Mouse (Mus musculus) midbrain, embryonic 12.5 days (tissue): Measurements from ENCODE around the gene Borcs7. TPM values are rescaled to one million over a fixed set of nuclear protein-coding genes. Genes with fewer than 3 reads are reported as not detected.
"Not testable (repeated sequence)": the region's sequence is repeated elsewhere in the genome, so short reads cannot be mapped to it uniquely, and the experiment has no call there.

Source experiments
- ATAC-seq: fragments of 200-750 bp; cut with Nextera tagmentation; 2 replicates; pipeline ENCODE4 v1.8.0; 2017; ENCODE audit warnings: low read depth, moderate TSS enrichment, moderate library complexity; ENCODE audit not compliant: low FRiP score
- H3K27ac ChIP-seq: fragments of 300-500 bp; sonication (generic); replicated peaks from 2 replicates; pipeline ENCODE4 v1.5.1; 2016; ENCODE audit warnings: mild to moderate bottlenecking
- H3K27me3 ChIP-seq: fragments of 300-500 bp; sonication (generic); 2 replicates; pipeline ENCODE4 v1.6.1; 2016; ENCODE audit warnings: mild to moderate bottlenecking
- H3K36me3 ChIP-seq: fragments of 300-500 bp; sonication (generic); 2 replicates; pipeline ENCODE4 v1.6.1; 2016
- H3K4me1 ChIP-seq: fragments of 300-500 bp; sonication (generic); 2 replicates; pipeline ENCODE4 v1.6.1; 2016
- H3K4me2 ChIP-seq: fragments of 300-500 bp; sonication (generic); replicated peaks from 2 replicates; pipeline ENCODE4 v1.6.1; 2016; ENCODE audit warnings: mild to moderate bottlenecking, moderate library complexity
- H3K4me3 ChIP-seq: fragments of 300-500 bp; sonication (generic); 2 replicates; pipeline ENCODE4 v1.5.1; 2016; ENCODE audit warnings: mild to moderate bottlenecking
- H3K9ac ChIP-seq: fragments of 300-500 bp; sonication (generic); replicated peaks from 2 replicates; pipeline ENCODE4 v1.6.1; 2016; ENCODE audit warnings: mild to moderate bottlenecking, moderate library complexity
- H3K9me3 ChIP-seq: fragments of 300-500 bp; sonication (generic); 2 replicates; pipeline ENCODE4 v1.6.1; 2016; ENCODE audit warnings: mild to moderate bottlenecking
- WGBS: fragments of 180-500 bp; shearing (Covaris S2); methylation state at CpG from one replicate; pipeline ENCODE4 v1.1.7; 2016; 5-methylcytosine and 5-hydroxymethylcytosine counted together
- polyA plus RNA-seq: library from polyadenylated mRNA; unstranded; fragments of >200 nt; fragmentation: Nextera tagmentation; extraction: Ambion mirVana; gene quantifications from 2 replicates; pipeline ENCODE4 v1.2.1, GENCODE M21; 2016

Gene Borcs7
- polyA plus RNA-seq, 1 experiment from 2014 or later: 17.3 TPM

DNA sequence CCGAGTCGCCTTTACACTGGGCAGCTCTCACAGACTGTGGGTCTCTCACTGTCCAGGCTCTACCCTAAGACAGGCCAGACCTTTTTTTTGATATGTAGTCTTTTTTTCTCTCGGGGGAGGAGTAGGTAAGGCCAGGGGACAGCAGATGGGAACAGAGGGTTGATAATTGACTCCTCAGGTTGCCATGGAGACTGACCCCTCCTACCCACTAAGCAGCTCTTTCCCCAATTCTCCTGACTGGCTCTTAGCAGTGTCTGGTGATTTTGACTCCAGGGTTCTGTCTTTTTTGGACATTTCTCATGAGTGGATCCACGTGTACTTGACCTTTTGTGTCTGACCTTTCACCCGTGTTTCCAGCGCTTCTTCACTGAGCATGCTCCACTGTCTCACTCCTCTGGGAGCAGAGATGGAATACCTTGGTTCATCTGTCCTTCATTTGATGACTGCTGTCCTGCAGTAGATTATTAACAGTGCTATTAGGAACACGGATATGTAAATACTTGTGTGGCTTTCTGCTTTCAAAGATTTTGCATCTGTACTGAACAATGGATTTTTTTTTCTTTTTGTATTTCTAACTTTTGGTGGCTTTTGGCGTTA lies 37.5 kb downstream of the Borcs7 start:
- 45% methylated on average over 8 of the region's 8 CpGs for WGBS
- Histone ChIP-seq H3K9ac (no peak overlapping the region), H3K4me1 (peaks cover 6% of the 10 kb centered on the region; the same call in 1 of the 2 replicates), H3K4me2 (no peak overlapping the region), H3K27ac (peak overlapping the region; percentile 42; the same call in 1 of the 2 replicates), H3K9me3 (no peaks in the 10 kb centered on the region), H3K4me3 (no peak overlapping the region), H3K36me3 (no peaks in the 10 kb centered on the region), H3K27me3 (no peaks in the 10 kb centered on the region)
- peak; percentile 60; the same call in 1 of the 2 replicates for ATAC-seq

GRCm38 (mm10) chr19:46727945-46728540 lies 38.3 kb downstream of the Borcs7 start:
- Histone ChIP-seq H3K4me3 (no peak overlapping the region), H3K36me3 (no peaks in the 10 kb centered on the region), H3K9me3 (no peaks in the 10 kb centered on the region), H3K9ac (no peak overlapping the region), H3K27me3 (no peaks in the 10 kb centered on the region), H3K4me1 (peaks cover 6% of the 10 kb centered on the region; the same call in 1 of the 2 replicates), H3K27ac (no peak overlapping the region), H3K4me2 (no peak overlapping the region)
- no peak for ATAC-seq
- 84% methylated on average over 11 of the region's 11 CpGs for WGBS

DNA sequence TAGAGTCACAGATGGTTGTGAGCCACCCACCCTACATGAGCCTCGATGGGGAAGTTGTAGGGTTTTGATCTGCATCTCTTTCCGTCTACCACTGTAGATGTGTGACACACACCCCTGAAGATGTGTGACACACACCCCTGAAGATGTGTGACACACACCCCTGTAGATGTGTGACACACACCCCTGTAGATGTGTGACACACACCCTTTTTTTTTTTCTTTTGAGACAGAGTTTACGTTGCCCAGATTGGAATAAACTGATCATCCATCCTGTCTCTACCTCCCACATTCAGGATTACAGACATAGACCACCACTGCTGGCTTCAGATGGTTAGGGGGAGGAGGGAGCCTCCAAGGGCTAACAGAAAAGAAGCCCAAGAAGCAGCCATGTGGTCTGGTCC lies 39.2 kb downstream of the Borcs7 start:
- Histone ChIP-seq H3K27me3 (no peaks in the 10 kb centered on the region), H3K4me1 (peaks cover 6% of the 10 kb centered on the region; the same call in 1 of the 2 replicates), H3K36me3 (no peaks in the 10 kb centered on the region), H3K27ac (no peak overlapping the region), H3K4me2 (no peak overlapping the region), H3K9me3 (no peaks in the 10 kb centered on the region), H3K4me3 (no peak overlapping the region), H3K9ac (no peak overlapping the region)
- ATAC-seq: no peak
- 96% methylated on average over 3 of the region's 3 CpGs for WGBS

GRCm38 (mm10) chr19:46731351-46731750 lies 41.6 kb downstream of the Borcs7 start:
- H3K4me1 ChIP-seq: peaks cover 6% of the 10 kb centered on the region; the same call in 1 of the 2 replicates
- H3K27me3 ChIP-seq: no peaks in the 10 kb centered on the region
- H3K9ac ChIP-seq: no peak overlapping the region
- no peaks in the 10 kb centered on the region for H3K9me3 ChIP-seq
- no peak overlapping the region for H3K27ac ChIP-seq
- ATAC-seq: no peak
- H3K36me3 ChIP-seq: no peaks in the 10 kb centered on the region
- H3K4me3 ChIP-seq: no peak overlapping the region
- H3K4me2 ChIP-seq: no peak overlapping the region
- WGBS: 83% methylated on average over 10 of the region's 10 CpGs

DNA sequence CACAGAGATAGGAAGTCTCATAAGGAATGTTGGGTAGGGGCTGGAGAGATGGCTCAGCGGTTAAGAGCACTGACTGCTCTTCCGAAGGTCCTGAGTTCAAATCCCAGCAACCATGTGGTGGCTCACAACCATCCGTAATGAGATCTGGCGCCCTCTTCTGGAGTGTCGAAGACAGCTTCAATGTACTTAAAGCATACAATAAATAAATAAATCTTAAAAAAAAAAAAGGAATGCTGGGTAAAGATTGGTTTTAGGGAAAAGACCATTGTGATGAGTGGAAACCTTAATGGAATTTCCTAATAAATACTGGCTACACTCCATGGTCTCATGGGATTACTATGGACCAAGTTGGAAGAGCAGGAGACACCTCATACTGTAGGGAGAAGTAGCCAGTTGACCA lies 43.0 kb downstream of the Borcs7 start:
- 93% methylated on average over 5 of the region's 5 CpGs for WGBS
- H3K27me3 ChIP-seq, ATAC-seq: not testable (repeated sequence)

GRCm38 (mm10) chr19:46733626-46734025 lies 43.9 kb downstream of the Borcs7 start:
- Histone ChIP-seq H3K9ac (no peak overlapping the region), H3K4me1 (no peaks in the 10 kb centered on the region), H3K9me3 (no peaks in the 10 kb centered on the region), H3K27ac (no peak overlapping the region), H3K27me3 (no peaks in the 10 kb centered on the region), H3K36me3 (no peaks in the 10 kb centered on the region), H3K4me2 (no peak overlapping the region), H3K4me3 (no peak overlapping the region)
- ATAC-seq: no peak
- WGBS: 95% methylated on average over 7 of the region's 7 CpGs

More for the DNA sequence above, 43.0 kb downstream of the Borcs7 start:
- H3K9me3 ChIP-seq, H3K36me3 ChIP-seq, H3K4me1 ChIP-seq, H3K9ac ChIP-seq, H3K4me3 ChIP-seq, H3K4me2 ChIP-seq, H3K27ac ChIP-seq: not testable (repeated sequence)

DNA sequence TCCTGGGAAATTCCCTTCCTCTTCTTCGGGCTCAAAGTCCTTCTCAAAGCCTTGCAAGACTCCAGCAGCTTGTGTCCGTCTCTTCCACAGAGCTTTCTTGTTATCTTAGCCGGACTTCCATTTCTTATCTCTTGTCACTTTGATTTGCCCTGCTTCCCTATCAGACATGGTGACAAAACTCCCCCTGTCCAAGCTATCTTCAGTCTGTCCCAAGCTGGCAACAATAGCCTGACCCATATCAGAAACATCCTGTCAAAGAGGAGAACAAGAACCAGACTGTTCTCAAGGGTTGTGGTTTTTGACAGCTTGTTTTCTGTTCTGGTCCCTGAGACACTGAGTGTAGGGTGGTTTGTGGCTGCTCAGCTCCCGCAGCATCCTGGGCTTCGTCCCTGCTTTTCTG lies 45.5 kb downstream of the Borcs7 start:
- no peaks in the 10 kb centered on the region for H3K4me1 ChIP-seq
- H3K9ac ChIP-seq: no peak overlapping the region
- H3K9me3 ChIP-seq: no peaks in the 10 kb centered on the region
- H3K27ac ChIP-seq: no peak overlapping the region
- H3K4me2 ChIP-seq: no peak overlapping the region
- no peaks in the 10 kb centered on the region for H3K27me3 ChIP-seq
- H3K4me3 ChIP-seq: no peak overlapping the region
- ATAC-seq: no peak
- 72% methylated on average over 5 of the region's 5 CpGs for WGBS
- no peaks in the 10 kb centered on the region for H3K36me3 ChIP-seq

DNA sequence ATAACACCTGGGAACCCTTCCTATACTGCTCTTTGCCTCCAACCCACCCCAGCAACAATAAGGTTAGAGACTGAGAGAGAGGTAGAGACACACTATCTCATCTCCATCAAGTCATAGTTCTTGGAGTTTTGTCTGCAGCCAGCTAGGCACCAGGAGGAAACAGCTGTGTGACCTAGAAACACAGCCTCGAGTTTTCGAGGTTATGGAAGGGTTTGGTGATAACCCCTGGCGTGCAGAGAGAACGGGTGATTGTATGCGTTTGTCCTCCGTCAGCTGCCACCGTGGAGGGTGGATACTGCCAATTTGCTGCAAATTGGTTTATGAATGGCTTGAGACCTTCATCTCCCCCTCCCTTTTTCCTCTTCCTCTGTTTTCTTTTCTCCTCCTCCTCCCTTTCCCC lies 47.4 kb downstream of the Borcs7 start:
- no peaks in the 10 kb centered on the region for H3K4me1 ChIP-seq
- no peaks in the 10 kb centered on the region for H3K9me3 ChIP-seq
- H3K4me2 ChIP-seq: no peak overlapping the region
- H3K9ac ChIP-seq: no peak overlapping the region
- H3K36me3 ChIP-seq: no peaks in the 10 kb centered on the region
- no peaks in the 10 kb centered on the region for H3K27me3 ChIP-seq
- 86% methylated on average over 7 of the region's 7 CpGs for WGBS
- H3K27ac ChIP-seq: no peak overlapping the region
- ATAC-seq: no peak
- H3K4me3 ChIP-seq: no peak overlapping the region

DNA sequence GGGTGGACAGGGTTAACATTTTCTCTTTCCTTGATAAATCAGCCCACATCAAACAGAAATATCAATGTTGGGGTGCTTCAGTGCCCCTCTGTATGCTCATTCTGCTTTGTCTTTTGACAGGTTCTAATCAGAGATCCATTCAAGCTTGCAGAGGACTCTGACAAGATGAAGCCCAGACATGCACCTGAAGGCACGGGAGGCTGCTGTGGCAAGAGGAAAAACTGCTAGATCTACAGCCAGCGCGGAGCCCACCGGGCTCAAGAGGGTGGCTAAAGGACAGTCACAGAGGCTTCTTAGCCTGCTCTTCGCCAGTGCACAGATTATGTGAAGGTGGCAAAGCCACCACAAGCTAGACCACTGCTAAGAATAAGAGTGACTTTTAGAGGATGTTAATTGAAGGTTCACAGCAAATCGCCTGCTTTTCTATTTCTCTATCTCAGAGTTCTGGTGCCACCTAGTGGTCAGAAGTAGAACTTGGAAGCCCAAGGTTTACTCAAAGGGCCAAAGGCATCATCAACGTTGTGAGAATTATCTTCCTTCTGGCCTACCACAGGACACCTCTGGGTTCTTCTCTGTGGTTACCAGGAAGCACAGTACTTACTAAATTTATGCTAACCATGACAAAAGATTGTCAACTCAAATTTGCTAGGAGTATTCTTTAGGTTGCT lies 50.8 kb downstream of the Borcs7 start:
- H3K27me3 ChIP-seq: no peaks in the 10 kb centered on the region
- no peak overlapping the region for H3K27ac ChIP-seq
- H3K4me1 ChIP-seq: no peaks in the 10 kb centered on the region
- H3K9me3 ChIP-seq: no peaks in the 10 kb centered on the region
- H3K9ac ChIP-seq: no peak overlapping the region
- ATAC-seq: no peak
- 53% methylated on average over 7 of the region's 7 CpGs for WGBS
- no peaks in the 10 kb centered on the region for H3K36me3 ChIP-seq
- H3K4me3 ChIP-seq: no peak overlapping the region
- H3K4me2 ChIP-seq: no peak overlapping the region

GRCm38 (mm10) chr19:46741574-46741973 lies 51.9 kb downstream of the Borcs7 start:
- no peak for ATAC-seq
- Histone ChIP-seq H3K9ac (no peak overlapping the region), H3K27ac (no peak overlapping the region), H3K4me3 (no peak overlapping the region), H3K9me3 (no peaks in the 10 kb centered on the region), H3K4me2 (no peak overlapping the region), H3K27me3 (no peaks in the 10 kb centered on the region), H3K4me1 (no peaks in the 10 kb centered on the region), H3K36me3 (no peaks in the 10 kb centered on the region)
- WGBS: 53% methylated on average over 6 of the region's 6 CpGs

DNA sequence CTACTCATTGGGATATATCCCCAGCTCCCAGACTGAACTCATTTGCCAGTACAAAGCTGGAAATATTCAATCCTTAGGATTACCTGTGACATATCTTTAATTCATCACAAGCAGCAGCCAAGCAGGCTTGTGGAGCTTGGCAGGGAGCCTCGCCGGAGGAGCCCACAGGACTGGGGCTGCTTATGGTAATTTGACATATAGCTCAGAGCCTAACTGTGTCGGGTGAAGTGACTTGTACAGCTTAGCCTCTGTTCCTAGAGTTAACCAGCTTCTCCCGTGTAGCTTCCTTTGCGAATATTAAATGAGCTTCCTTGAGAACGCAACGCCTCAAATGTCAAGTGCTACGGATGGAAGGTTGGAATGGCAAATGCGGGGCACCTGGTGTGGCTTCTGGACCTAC lies 55.0 kb downstream of the Borcs7 start:
- 68% methylated on average over 9 of the region's 9 CpGs for WGBS
- no peak for ATAC-seq

DNA sequence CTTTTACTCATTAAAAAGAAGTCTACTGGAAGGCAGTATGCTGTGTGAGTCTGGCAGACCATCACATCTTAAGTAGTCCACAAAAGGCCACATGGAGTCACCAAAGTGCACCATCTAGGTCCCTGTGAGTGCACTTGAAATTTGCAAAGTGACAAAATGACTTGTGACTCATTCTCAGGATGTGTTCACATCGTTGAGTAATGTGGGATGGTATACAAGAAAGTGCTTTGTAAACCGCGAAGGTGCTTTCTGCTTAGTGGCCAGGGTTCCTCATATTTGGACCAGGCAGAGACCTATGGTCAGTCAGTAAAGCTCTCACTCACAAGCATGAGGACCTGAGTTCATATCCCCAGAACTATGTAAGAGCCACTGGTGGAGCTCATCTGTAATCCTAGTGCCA lies 58.1 kb downstream of the Borcs7 start:
- no peak overlapping the region for H3K9ac ChIP-seq
- H3K4me1 ChIP-seq: no peaks in the 10 kb centered on the region
- H3K4me2 ChIP-seq: no peak overlapping the region
- WGBS: 92% methylated on average over 3 of the region's 3 CpGs
- ATAC-seq: no peak
- no peaks in the 10 kb centered on the region; the same call in 1 of the 2 replicates for H3K27me3 ChIP-seq
- H3K36me3 ChIP-seq: no peaks in the 10 kb centered on the region
- H3K9me3 ChIP-seq: no peaks in the 10 kb centered on the region
- no peak overlapping the region for H3K27ac ChIP-seq
- no peak overlapping the region for H3K4me3 ChIP-seq

More for the DNA sequence above, 55.0 kb downstream of the Borcs7 start:
- Histone ChIP-seq H3K4me3 (no peak overlapping the region), H3K9me3 (no peaks in the 10 kb centered on the region), H3K27me3 (no peaks in the 10 kb centered on the region), H3K9ac (no peak overlapping the region), H3K36me3 (no peaks in the 10 kb centered on the region), H3K4me1 (no peaks in the 10 kb centered on the region), H3K4me2 (no peak overlapping the region), H3K27ac (no peak overlapping the region)
